Mouse (Mus musculus) embryonic facial prominence, embryonic 14.5 days (tissue): ENCODE measurements around the gene Ccdc157. TPM values are rescaled to one million over a fixed set of nuclear protein-coding genes. Genes with fewer than 3 reads are reported as not detected.
"Not testable (repeated sequence)": the region's sequence is repeated elsewhere in the genome, so short reads cannot be mapped to it uniquely, and the experiment has no call there.

Experiments used
- ATAC-seq: fragments of 200-750 bp; cut with Nextera tagmentation; 2 replicates; pipeline ENCODE4 v1.8.0; 2017; ENCODE audit warnings: low read depth, moderate number of reproducible peaks, moderate TSS enrichment
- DNase-seq: peaks from one replicate; pipeline ENCODE4 v3.0.0-alpha.2; 2015; ENCODE audit warnings: low spot score
- H3K27ac ChIP-seq: fragments of 300-500 bp; sonication (generic); replicated peaks from 2 replicates; pipeline ENCODE4 v1.5.1; 2014; ENCODE audit warnings: low read depth, mild to moderate bottlenecking, low read length, moderate library complexity
- H3K27me3 ChIP-seq: fragments of 300-500 bp; sonication (generic); replicated peaks from 2 replicates; pipeline ENCODE4 v1.6.1; 2014; ENCODE audit warnings: low read length; ENCODE audit not compliant: control insufficient read depth, insufficient read depth
- H3K36me3 ChIP-seq: fragments of 300-500 bp; sonication (generic); 2 replicates; pipeline ENCODE4 v1.6.1; 2014; ENCODE audit warnings: low read length, mixed read lengths; ENCODE audit not compliant: control insufficient read depth, insufficient read depth
- H3K4me1 ChIP-seq: fragments of 300-500 bp; sonication (generic); 2 replicates; pipeline ENCODE4 v1.6.1; 2014; ENCODE audit warnings: antibody characterized with exemption, low read length; ENCODE audit not compliant: control insufficient read depth, insufficient read depth
- H3K4me2 ChIP-seq: fragments of 300-500 bp; sonication (generic); 2 replicates; pipeline ENCODE4 v1.6.1; 2014; ENCODE audit warnings: low read depth, mild to moderate bottlenecking, low read length, moderate library complexity, mixed read lengths
- H3K4me3 ChIP-seq: fragments of 300-500 bp; sonication (generic); 2 replicates; pipeline ENCODE4 v1.5.1; 2014; ENCODE audit warnings: low read depth, mild to moderate bottlenecking, low read length
- H3K9ac ChIP-seq: fragments of 300-500 bp; sonication (generic); 2 replicates; pipeline ENCODE4 v1.6.1; 2014; ENCODE audit warnings: low read depth, mild to moderate bottlenecking, low read length, moderate library complexity, mixed read lengths
- H3K9me3 ChIP-seq: fragments of 300-500 bp; sonication (generic); 2 replicates; pipeline ENCODE4 v1.6.1; 2016; ENCODE audit warnings: low read length; ENCODE audit not compliant: control insufficient read depth
- WGBS: fragments of 180-500 bp; shearing (Covaris S2); extraction: QIAGEN DNeasy Blood & Tissue Kit; methylation state at CpG from one replicate; pipeline ENCODE4 v1.1.7; 2014; 5-methylcytosine and 5-hydroxymethylcytosine counted together
- polyA plus RNA-seq: library from polyadenylated mRNA; unstranded; fragments of >200 nt; fragmentation: Nextera tagmentation; extraction: Ambion mirVana; gene quantifications from 2 replicates; pipeline ENCODE4 v1.2.1, GENCODE M21; 2014

The Ccdc157 gene
- polyA plus RNA-seq, 1 experiment from 2014 or later: 6.7 TPM

DNA sequence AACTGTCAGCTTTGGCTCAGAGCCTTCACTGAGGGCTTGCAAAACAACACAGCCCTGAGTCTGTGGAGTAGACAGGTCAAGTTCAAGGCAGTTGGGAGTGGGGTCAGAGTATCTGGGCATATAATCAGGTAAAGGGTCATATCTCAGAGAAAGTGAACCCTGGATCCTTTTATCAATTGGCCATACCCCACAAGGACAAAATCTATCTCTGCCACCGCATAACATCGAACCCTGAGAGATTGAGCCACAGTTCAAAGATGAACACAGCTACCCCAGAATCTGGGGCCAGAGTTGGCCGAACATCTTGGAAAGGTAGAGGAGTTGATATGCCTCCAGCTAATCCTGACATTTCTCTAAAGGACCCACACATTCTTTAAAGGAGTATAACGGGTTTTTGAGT, 48.1 kb downstream of the Ccdc157 start:
- Histone ChIP-seq H3K4me1 (no peaks in the 10 kb centered on the region), H3K4me3 (no peak overlapping the region), H3K9ac (no peak overlapping the region), H3K36me3 (no peaks in the 10 kb centered on the region), H3K27ac (no peak overlapping the region), H3K9me3 (no peaks in the 10 kb centered on the region), H3K4me2 (no peak overlapping the region), H3K27me3 (no peaks in the 10 kb centered on the region)
- ATAC-seq: no peak
- DNase-seq: no peak
- 92% methylated on average over 4 of the region's 4 CpGs for WGBS

DNA sequence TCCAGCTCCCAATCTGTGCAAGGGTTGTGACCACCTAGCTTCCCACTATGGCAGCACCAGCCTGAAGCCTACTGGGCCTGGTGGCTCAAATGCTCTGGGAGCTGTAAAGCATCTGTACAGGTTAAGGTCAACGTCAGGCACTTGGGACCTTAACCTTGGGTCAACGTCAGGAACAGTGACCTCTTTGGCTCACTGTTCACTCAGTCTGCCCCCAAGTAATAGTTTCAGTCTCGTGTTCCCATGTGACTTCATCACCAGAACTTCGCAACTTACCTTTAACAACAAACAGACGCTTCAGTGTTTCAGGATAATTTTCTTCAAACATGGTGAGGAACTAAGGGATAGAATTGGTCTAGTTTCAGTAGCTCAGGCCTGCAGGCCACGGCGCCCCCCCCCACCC, 51.4 kb downstream of the Ccdc157 start:
- Histone ChIP-seq H3K4me3 (no peak overlapping the region), H3K36me3 (no peaks in the 10 kb centered on the region), H3K27ac (no peak overlapping the region), H3K4me2 (no peak overlapping the region), H3K9ac (no peak overlapping the region), H3K9me3 (no peaks in the 10 kb centered on the region), H3K4me1 (no peaks in the 10 kb centered on the region), H3K27me3 (no peaks in the 10 kb centered on the region)
- 62% methylated on average over 7 of the region's 7 CpGs for WGBS
- DNase-seq: no peak
- no peak for ATAC-seq

DNA sequence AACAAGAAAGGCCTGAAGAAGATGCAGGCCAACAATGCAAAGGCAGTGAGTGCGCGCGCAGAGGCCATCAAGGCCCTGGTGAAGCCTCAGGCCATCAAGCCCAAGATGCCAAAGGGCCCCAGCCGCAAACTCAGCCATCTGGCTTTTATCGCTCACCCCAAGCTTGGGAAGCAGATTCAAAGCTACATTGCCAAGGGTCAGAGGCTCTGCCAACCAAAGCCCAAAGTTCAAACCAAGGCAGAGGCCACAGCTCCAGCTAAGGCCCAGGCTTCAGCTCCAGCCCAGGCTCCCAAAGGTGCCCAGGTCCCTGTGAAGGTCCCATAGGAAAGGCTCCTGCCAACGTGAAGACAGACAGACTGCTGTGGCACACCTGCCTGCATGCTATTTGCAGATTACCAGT, 52.2 kb downstream of the Ccdc157 start:
- not testable (repeated sequence) for ATAC-seq, H3K9me3 ChIP-seq, DNase-seq, H3K9ac ChIP-seq, H3K4me3 ChIP-seq, H3K27me3 ChIP-seq, H3K4me1 ChIP-seq, H3K27ac ChIP-seq, H3K4me2 ChIP-seq, H3K36me3 ChIP-seq
- WGBS: 81% methylated on average over 3 of the region's 6 CpGs

DNA sequence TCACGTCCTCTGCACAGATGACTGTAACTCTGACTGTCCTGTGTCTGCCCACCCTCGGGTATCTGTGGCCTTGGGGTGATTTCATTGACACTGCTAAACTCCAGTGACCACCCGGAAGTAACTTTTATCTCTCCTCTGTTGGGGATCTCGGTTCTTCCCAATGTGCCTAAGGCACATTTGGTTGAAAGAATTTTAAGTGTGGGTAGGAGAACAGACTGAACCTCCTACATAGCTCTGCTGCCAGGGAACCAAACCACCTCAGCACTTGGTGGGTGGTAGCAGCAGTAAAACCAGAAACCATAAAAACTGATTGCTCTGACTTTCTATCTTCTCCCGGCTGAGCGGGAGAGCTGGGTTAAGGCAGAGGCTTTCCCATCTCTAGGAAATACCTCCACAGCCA, 54.6 kb downstream of the Ccdc157 start:
- 63% methylated on average over 6 of the region's 6 CpGs for WGBS
- Histone ChIP-seq H3K9me3 (no peaks in the 10 kb centered on the region), H3K27ac (no peak overlapping the region), H3K27me3 (no peaks in the 10 kb centered on the region), H3K36me3 (no peaks in the 10 kb centered on the region), H3K4me2 (no peak overlapping the region), H3K4me1 (no peaks in the 10 kb centered on the region), H3K4me3 (no peak overlapping the region), H3K9ac (no peak overlapping the region)
- DNase-seq: no peak
- ATAC-seq: no peak

DNA sequence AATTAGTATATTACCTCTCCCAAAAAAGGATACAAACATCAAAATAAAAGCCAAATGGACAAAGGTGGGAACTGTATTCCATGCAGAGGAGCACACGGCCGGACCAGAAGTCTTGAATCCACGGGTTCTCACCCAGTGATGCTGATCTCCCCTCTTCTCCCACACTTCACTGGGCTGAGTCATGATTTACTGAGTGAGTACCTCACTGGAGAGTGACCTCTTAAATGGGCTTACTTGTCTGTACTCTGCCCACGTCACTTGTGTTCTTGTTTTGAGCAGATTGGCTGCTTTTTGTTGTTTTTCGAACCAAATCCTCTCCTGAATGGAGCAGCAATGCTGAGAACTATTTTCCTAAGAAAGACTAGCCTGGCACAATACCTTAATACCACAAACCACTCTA, 55.1 kb downstream of the Ccdc157 start:
- no peak for ATAC-seq
- WGBS: 79% methylated on average over 5 of the region's 5 CpGs

DNA sequence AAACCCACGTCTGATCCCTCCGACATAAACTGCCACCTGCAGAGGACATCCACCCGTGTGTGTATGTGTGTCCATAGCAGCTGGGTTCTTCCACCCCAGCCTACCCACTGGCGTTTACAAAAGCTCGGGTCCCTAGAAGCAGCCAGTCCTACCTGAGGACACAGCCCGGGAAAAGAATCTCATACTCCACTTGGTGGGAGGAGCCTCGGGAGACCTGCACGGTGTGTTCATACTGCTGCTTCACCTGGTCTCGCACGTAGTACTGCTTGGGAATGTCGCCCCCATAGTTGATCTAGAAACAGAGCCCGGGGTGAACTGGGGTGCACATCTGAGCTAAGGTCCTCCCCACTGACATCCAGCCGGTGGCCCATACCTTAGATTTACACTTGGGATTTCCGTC, 56.6 kb downstream of the Ccdc157 start:
- ATAC-seq: no peak

More for the DNA sequence above, 55.1 kb downstream of the Ccdc157 start:
- H3K36me3 ChIP-seq: no peaks in the 10 kb centered on the region
- H3K4me2 ChIP-seq: no peak overlapping the region
- no peak for DNase-seq
- H3K4me1 ChIP-seq: no peaks in the 10 kb centered on the region
- H3K9me3 ChIP-seq: no peaks in the 10 kb centered on the region
- no peak overlapping the region for H3K27ac ChIP-seq
- no peak overlapping the region for H3K9ac ChIP-seq
- H3K27me3 ChIP-seq: no peaks in the 10 kb centered on the region
- no peak overlapping the region for H3K4me3 ChIP-seq

DNA sequence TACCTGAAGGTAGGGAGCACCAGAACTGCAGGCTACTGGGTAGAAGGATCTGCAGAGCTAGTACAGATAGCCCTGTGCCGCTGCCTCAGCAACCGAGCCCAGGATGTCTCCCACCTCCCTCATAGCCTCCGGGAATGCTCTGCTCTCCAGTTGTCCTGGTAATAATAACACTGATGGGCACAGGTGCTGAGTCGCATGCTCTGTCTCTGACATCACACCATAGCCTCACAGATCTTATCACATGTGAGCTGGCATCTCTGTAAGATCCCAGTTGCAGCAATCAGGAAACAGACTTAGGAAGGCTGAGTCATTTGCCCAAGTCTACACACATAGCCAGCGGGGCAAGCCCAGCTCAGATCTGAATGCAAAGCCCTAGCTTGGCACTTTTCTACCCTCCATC, 58.2 kb downstream of the Ccdc157 start:
- DNase-seq (no peak), ATAC-seq (no peak)
- Histone ChIP-seq H3K4me3 (no peak overlapping the region), H3K9me3 (no peaks in the 10 kb centered on the region), H3K27ac (no peak overlapping the region), H3K9ac (no peak overlapping the region), H3K27me3 (no peaks in the 10 kb centered on the region), H3K4me2 (no peak overlapping the region), H3K36me3 (no peaks in the 10 kb centered on the region), H3K4me1 (peaks cover 3% of the 10 kb centered on the region; the same call in 1 of the 2 replicates)
- WGBS: 73% methylated on average over 5 of the region's 5 CpGs

More for the DNA sequence above, 56.6 kb downstream of the Ccdc157 start:
- H3K36me3 ChIP-seq: no peaks in the 10 kb centered on the region
- WGBS: 69% methylated on average over 14 of the region's 14 CpGs
- no peaks in the 10 kb centered on the region for H3K27me3 ChIP-seq
- no peaks in the 10 kb centered on the region for H3K4me1 ChIP-seq
- no peak overlapping the region for H3K4me3 ChIP-seq
- no peak overlapping the region for H3K4me2 ChIP-seq
- DNase-seq: no peak
- no peaks in the 10 kb centered on the region for H3K9me3 ChIP-seq
- no peak overlapping the region for H3K9ac ChIP-seq
- no peak overlapping the region for H3K27ac ChIP-seq

DNA sequence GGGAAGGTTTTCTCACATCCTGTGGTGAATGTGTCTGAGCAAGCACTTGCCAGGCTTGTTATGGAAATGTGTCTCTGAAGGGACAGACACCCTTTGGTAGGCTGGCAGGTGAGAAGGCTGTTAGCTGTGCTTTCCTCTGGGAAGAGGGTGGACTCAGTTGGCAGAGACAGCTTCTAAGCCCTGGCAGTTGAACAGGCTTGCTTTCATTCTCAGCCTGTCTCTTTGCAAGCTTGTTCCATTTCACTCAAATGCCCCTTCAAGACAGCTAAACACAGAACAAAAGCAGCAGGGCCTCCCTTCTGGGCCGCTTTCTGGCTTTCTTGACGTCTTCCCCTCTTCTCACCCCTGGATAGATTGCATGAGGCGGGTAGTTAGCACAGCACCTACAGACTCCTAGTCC, 60.6 kb downstream of the Ccdc157 start:
- Histone ChIP-seq H3K27me3 (no peaks in the 10 kb centered on the region), H3K9ac (no peak overlapping the region), H3K4me3 (no peak overlapping the region), H3K4me2 (no peak overlapping the region), H3K9me3 (no peaks in the 10 kb centered on the region), H3K36me3 (no peaks in the 10 kb centered on the region), H3K4me1 (peaks cover 15% of the 10 kb centered on the region), H3K27ac (no peak overlapping the region)
- no peak for ATAC-seq
- WGBS: 77% methylated on average over 3 of the region's 3 CpGs
- DNase-seq: no peak

DNA sequence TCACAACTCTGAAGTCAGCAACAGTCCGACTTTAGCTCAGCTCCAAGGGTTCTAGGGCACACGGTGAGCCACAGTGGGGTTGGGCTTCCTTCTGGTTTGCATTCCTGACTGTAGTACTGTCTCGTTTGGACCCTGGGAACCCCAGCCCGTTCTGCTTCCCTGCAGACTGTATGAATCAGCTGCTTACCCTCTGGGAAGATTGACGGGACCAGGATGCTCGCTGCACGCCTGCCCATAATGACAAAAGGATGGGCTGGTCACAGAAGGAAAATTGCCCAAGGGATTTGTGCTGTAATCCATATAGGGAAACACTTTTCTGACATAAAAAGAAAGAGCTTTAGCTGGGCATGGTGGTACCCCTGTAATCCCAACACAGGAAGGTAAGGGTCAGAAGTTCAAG, 61.3 kb downstream of the Ccdc157 start:
- Histone ChIP-seq H3K4me2 (no peak overlapping the region), H3K9me3 (no peaks in the 10 kb centered on the region), H3K27ac (no peak overlapping the region), H3K4me3 (no peak overlapping the region), H3K36me3 (no peaks in the 10 kb centered on the region), H3K27me3 (no peaks in the 10 kb centered on the region), H3K9ac (no peak overlapping the region), H3K4me1 (peaks cover 17% of the 10 kb centered on the region)
- WGBS: 59% methylated on average over 7 of the region's 7 CpGs
- DNase-seq (no peak), ATAC-seq (no peak)
